Mouse (Mus musculus) C2C12 (cell line): ENCODE data around the gene Ndc1.

Source experiments
- CTCF ChIP-seq: IDR thresholded peaks from one replicate; pipeline ENCODE4 v1.5.1; 2011; ENCODE audit not compliant: control insufficient read depth, insufficient read depth, insufficient read length
- MYOG ChIP-seq: IDR thresholded peaks from one replicate; pipeline ENCODE4 v1.6.1; 2011; ENCODE audit not compliant: control insufficient read depth, insufficient read length; ENCODE audit errors: extremely low read depth
- USF1 ChIP-seq: IDR thresholded peaks from one replicate; pipeline ENCODE4 v1.6.1; 2011; ENCODE audit warnings: low read depth, mild to moderate bottlenecking, control low read depth, moderate library complexity

DNA sequence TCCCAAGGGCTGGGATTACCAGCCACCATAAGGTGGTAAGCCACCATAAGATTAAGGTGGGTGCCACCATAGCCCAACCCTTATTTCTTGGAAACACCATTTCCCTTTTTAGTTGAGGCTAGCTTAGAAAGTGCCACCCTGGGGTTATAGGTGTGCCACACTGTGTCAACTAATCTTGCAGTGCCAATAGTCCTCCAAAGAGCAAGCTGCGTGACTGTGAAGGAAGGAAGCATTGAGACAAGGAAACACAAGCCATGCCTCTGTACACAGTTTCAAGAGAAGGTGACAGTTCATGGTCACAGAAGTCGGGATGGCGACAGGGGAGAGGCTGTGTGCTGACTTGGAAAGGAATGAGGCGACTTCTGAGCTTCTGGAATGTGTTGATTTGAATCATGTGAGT lies 52.6 kb downstream of the Ndc1 start:
- TF ChIP-seq USF1: no peak
- no peak for TF ChIP-seq CTCF
- TF ChIP-seq MYOG: no peak
